ENCODE assay signal across 11 mouse cellular contexts in genomic region chr17:47177671-47178246, GRCm38 (mm10).
DNase-seq lines count a peak whose midpoint lies in the region; ATAC-seq lines count a peak whose summit lies in the region.
"Had no signal": no experiment of that assay in that cellular context is flagged by ENCODE, and none has a peak within 500 bp of the region (broad histone marks: within the 10 kb centered on the region; RNA-seq: fewer than 3 reads in every experiment).

No protein-coding gene starts in this region.

- no peaks in the 10 kb centered on the region for H3K27me3 ChIP-seq in heart, embryonic 16.5 days (ENCODE audit: control insufficient read depth, insufficient read depth, low read length)
- H3K27me3 ChIP-seq in forebrain, embryonic 14.5 days (replicated peaks; ENCODE audit: control insufficient read depth, insufficient read depth, low read length), result no peaks in the 10 kb centered on the region
- H3K27me3 ChIP-seq: CH12.LX had no signal

- H3K4me1 ChIP-seq in heart, embryonic 16.5 days (ENCODE audit: control insufficient read depth, insufficient read depth, low read length), result peaks cover 29% of the 10 kb centered on the region
- peaks cover 9% of the 10 kb centered on the region; the same call in 1 of the 2 replicates for H3K4me1 ChIP-seq in forebrain, embryonic 14.5 days (ENCODE audit: control insufficient read depth, insufficient read depth, low read length)

- H3K9ac ChIP-seq in heart, embryonic 16.5 days (ENCODE audit: low read length), result no peak overlapping the region
- H3K9ac ChIP-seq in forebrain, embryonic 14.5 days (ENCODE audit: low read length), result no peak overlapping the region

- no peak for DNase-seq in heart, adult 9 months (ENCODE audit: low spot score in 2 of 2)
- DNase-seq in lung, postnatal 36 days, result peak; percentile 18
- DNase-seq in lung, postnatal 4 days, result no peak
- DNase-seq in forebrain, embryonic 14.5 days (ENCODE audit: low spot score), result peak; percentile 54
- DNase-seq in retina, embryonic 14.5 days (ENCODE audit: low spot score), result no peak
- DNase-seq in urinary bladder, postnatal 10 days (ENCODE audit: low spot score), result no peak
- DNase-seq: adrenal gland, adult 8-10 months; right cerebral cortex, postnatal 4 days had no signal

- no peak overlapping the region for H3K4me2 ChIP-seq in heart, embryonic 16.5 days (ENCODE audit: low read depth, low read length)
- H3K4me2 ChIP-seq in forebrain, embryonic 14.5 days (ENCODE audit: low read length), result no peak overlapping the region

- no peak for ATAC-seq in heart, embryonic 16.5 days (replicated peaks; ENCODE audit: extremely low read depth, insufficient read depth, low FRiP score)
- ATAC-seq in forebrain, embryonic 14.5 days, result peak; percentile 65
- peak; percentile 74 for ATAC-seq in megakaryocyte progenitor cell, adult 5-6 weeks (replicated peaks; ENCODE audit: poor library complexity)

- 0 out of 2 replicates have a peak, but pooled peaks cover 2% of the 10 kb centered on the region for H3K36me3 ChIP-seq in heart, embryonic 16.5 days (ENCODE audit: control insufficient read depth, insufficient read depth)
- H3K36me3 ChIP-seq in forebrain, embryonic 14.5 days (ENCODE audit: control insufficient read depth, insufficient read depth, low read length), result no peaks in the 10 kb centered on the region

- WGBS in heart, embryonic 16.5 days, result 78% methylated on average over 8 of the region's 8 CpGs
- 63% methylated on average over 8 of the region's 8 CpGs for WGBS in forebrain, embryonic 14.5 days

- H3K27ac ChIP-seq in heart, embryonic 16.5 days (ENCODE audit: low read length), result peak overlapping the region; percentile 38; the same call in 1 of the 2 replicates
- H3K27ac ChIP-seq in forebrain, embryonic 14.5 days (ENCODE audit: low read depth, low read length), result no peak overlapping the region

- H3K4me3 ChIP-seq in heart, embryonic 16.5 days (ENCODE audit: low read length), result no peak overlapping the region
- no peak overlapping the region for H3K4me3 ChIP-seq in forebrain, embryonic 14.5 days (ENCODE audit: low read depth, low read length)

- no peaks in the 10 kb centered on the region for H3K9me3 ChIP-seq in heart, embryonic 16.5 days (replicated peaks; ENCODE audit: control insufficient read depth, low read length)
- H3K9me3 ChIP-seq in forebrain, embryonic 14.5 days (replicated peaks; ENCODE audit: control insufficient read depth, low read length), result no peaks in the 10 kb centered on the region

Comparison
In these comparisons a context has a peak if more than half of its experiments do, and no peak if none do; other contexts are left out.
1. DNase-seq: peak in lung, postnatal 36 days (single experiment) and forebrain, embryonic 14.5 days (single experiment); none in heart, adult 9 months (0 of 2), lung, postnatal 4 days (0 of 2), retina, embryonic 14.5 days (single experiment) and urinary bladder, postnatal 10 days (single experiment).